Mouse (Mus musculus): Measurements from ENCODE around the gene Ikzf2. TPM values are rescaled to one million over a fixed set of nuclear protein-coding genes. Genes with fewer than 3 reads are reported as not detected.

The Ikzf2 gene
- polyA plus RNA-seq, 1 experiment from 2014 or later, result 4.2 TPM

GRCm38 (mm10) chr1:69656047-69656782, 30.8 kb downstream of the Ikzf2 start:
- no peak overlapping the region for H3K27ac ChIP-seq
- WGBS, result 52% methylated on average over 5 of the region's 5 CpGs

GRCm38 (mm10) chr1:69655368-69655767, 31.7 kb downstream of the Ikzf2 start:
- H3K36me3 ChIP-seq, result no peaks in the 10 kb centered on the region
- peaks cover 15% of the 10 kb centered on the region for H3K4me1 ChIP-seq
- H3K4me3 ChIP-seq, result no peak overlapping the region
- H3K27me3 ChIP-seq (ENCODE audit: insufficient read depth, poor library complexity, severe bottlenecking), result no peaks in the 10 kb centered on the region
- no peaks in the 10 kb centered on the region for H3K9me3 ChIP-seq
- no peak overlapping the region for H3K27ac ChIP-seq
- WGBS, result 83% methylated on average over 5 of the region's 5 CpGs
- no peak for DNase-seq (ENCODE audit: low spot score)

More at GRCm38 (mm10) chr1:69656047-69656782, 30.8 kb downstream of the Ikzf2 start:
- Histone ChIP-seq H3K27me3 (ENCODE audit: insufficient read depth, poor library complexity, severe bottlenecking) (no peaks in the 10 kb centered on the region), H3K36me3 (no peaks in the 10 kb centered on the region), H3K9me3 (no peaks in the 10 kb centered on the region), H3K4me1 (peaks cover 15% of the 10 kb centered on the region), H3K4me3 (no peak overlapping the region)
- DNase-seq (ENCODE audit: low spot score), result no peak

GRCm38 (mm10) chr1:69654955-69655354, 32.1 kb downstream of the Ikzf2 start:
- no peak overlapping the region for H3K4me3 ChIP-seq
- H3K27me3 ChIP-seq (ENCODE audit: insufficient read depth, poor library complexity, severe bottlenecking), result no peaks in the 10 kb centered on the region
- H3K9me3 ChIP-seq, result no peaks in the 10 kb centered on the region
- no peaks in the 10 kb centered on the region for H3K36me3 ChIP-seq
- no peak overlapping the region for H3K27ac ChIP-seq
- 79% methylated on average over 1 of the region's 1 CpGs for WGBS
- DNase-seq (ENCODE audit: low spot score), result no peak
- peaks cover 12% of the 10 kb centered on the region for H3K4me1 ChIP-seq

- 76% methylated on average over 2 of the region's 2 CpGs for WGBS
- H3K36me3 ChIP-seq, result no peaks in the 10 kb centered on the region
- no peak for DNase-seq (ENCODE audit: low spot score)
- no peaks in the 10 kb centered on the region for H3K27me3 ChIP-seq (ENCODE audit: insufficient read depth, poor library complexity, severe bottlenecking)
- H3K4me3 ChIP-seq, result no peak overlapping the region
- no peak overlapping the region for H3K27ac ChIP-seq
- peaks cover 8% of the 10 kb centered on the region; the same call in 1 of the 2 replicates for H3K4me1 ChIP-seq
- H3K9me3 ChIP-seq, result no peaks in the 10 kb centered on the region
Measured at GRCm38 (mm10) chr1:69653419-69653818, 33.6 kb downstream of the Ikzf2 start.

GRCm38 (mm10) chr1:69643138-69643537, 43.9 kb downstream of the Ikzf2 start:
- H3K36me3 ChIP-seq, result no peaks in the 10 kb centered on the region
- no peaks in the 10 kb centered on the region for H3K27me3 ChIP-seq (ENCODE audit: insufficient read depth, poor library complexity, severe bottlenecking)
- WGBS, result 74% methylated on average over 4 of the region's 4 CpGs
- no peaks in the 10 kb centered on the region for H3K4me1 ChIP-seq
- no peak for DNase-seq (ENCODE audit: low spot score)
- H3K4me3 ChIP-seq, result no peak overlapping the region
- no peaks in the 10 kb centered on the region for H3K9me3 ChIP-seq
- H3K27ac ChIP-seq, result no peak overlapping the region

- 81% methylated on average over 6 of the region's 6 CpGs for WGBS
- no peak overlapping the region for H3K27ac ChIP-seq
- no peaks in the 10 kb centered on the region for H3K36me3 ChIP-seq
- no peaks in the 10 kb centered on the region for H3K9me3 ChIP-seq
- H3K4me1 ChIP-seq, result no peaks in the 10 kb centered on the region
- no peaks in the 10 kb centered on the region for H3K27me3 ChIP-seq (ENCODE audit: insufficient read depth, poor library complexity, severe bottlenecking)
- no peak for DNase-seq (ENCODE audit: low spot score)
- no peak overlapping the region for H3K4me3 ChIP-seq
Measured at GRCm38 (mm10) chr1:69641986-69642385, 45.1 kb downstream of the Ikzf2 start.

GRCm38 (mm10) chr1:69638321-69638720, 48.7 kb downstream of the Ikzf2 start:
- Histone ChIP-seq H3K27me3 (ENCODE audit: insufficient read depth, poor library complexity, severe bottlenecking) (no peaks in the 10 kb centered on the region), H3K36me3 (no peaks in the 10 kb centered on the region)
- 72% methylated on average over 8 of the region's 8 CpGs for WGBS

GRCm38 (mm10) chr1:69637907-69638306, 49.1 kb downstream of the Ikzf2 start:
- H3K27ac ChIP-seq, result no peak overlapping the region
- no peaks in the 10 kb centered on the region for H3K27me3 ChIP-seq (ENCODE audit: insufficient read depth, poor library complexity, severe bottlenecking)
- H3K4me1 ChIP-seq, result no peaks in the 10 kb centered on the region
- no peaks in the 10 kb centered on the region for H3K36me3 ChIP-seq
- no peaks in the 10 kb centered on the region for H3K9me3 ChIP-seq
- DNase-seq (ENCODE audit: low spot score), result no peak
- H3K4me3 ChIP-seq, result no peak overlapping the region
- WGBS, result 64% methylated on average over 3 of the region's 3 CpGs

More at GRCm38 (mm10) chr1:69638321-69638720, 48.7 kb downstream of the Ikzf2 start:
- Histone ChIP-seq H3K27ac (no peak overlapping the region), H3K4me1 (no peaks in the 10 kb centered on the region), H3K4me3 (no peak overlapping the region), H3K9me3 (no peaks in the 10 kb centered on the region)
- no peak for DNase-seq (ENCODE audit: low spot score)

- Histone ChIP-seq H3K4me1 (no peaks in the 10 kb centered on the region), H3K9me3 (no peaks in the 10 kb centered on the region), H3K27ac (no peak overlapping the region), H3K27me3 (ENCODE audit: insufficient read depth, poor library complexity, severe bottlenecking) (no peaks in the 10 kb centered on the region), H3K4me3 (no peak overlapping the region), H3K36me3 (no peaks in the 10 kb centered on the region)
- no peak for DNase-seq (ENCODE audit: low spot score)
- WGBS, result 85% methylated on average over 2 of the region's 2 CpGs
Measured at GRCm38 (mm10) chr1:69634259-69634658, 52.8 kb downstream of the Ikzf2 start.

GRCm38 (mm10) chr1:69630508-69630907, 56.5 kb downstream of the Ikzf2 start:
- 70% methylated on average over 6 of the region's 6 CpGs for WGBS
- Histone ChIP-seq H3K27me3 (ENCODE audit: insufficient read depth, poor library complexity, severe bottlenecking) (no peaks in the 10 kb centered on the region), H3K4me3 (no peak overlapping the region), H3K9me3 (no peaks in the 10 kb centered on the region), H3K36me3 (no peaks in the 10 kb centered on the region), H3K27ac (no peak overlapping the region), H3K4me1 (no peaks in the 10 kb centered on the region)
- DNase-seq (ENCODE audit: low spot score), result no peak

- no peaks in the 10 kb centered on the region for H3K27me3 ChIP-seq (ENCODE audit: insufficient read depth, poor library complexity, severe bottlenecking)
- 81% methylated on average over 8 of the region's 8 CpGs for WGBS
- no peaks in the 10 kb centered on the region for H3K36me3 ChIP-seq
- no peaks in the 10 kb centered on the region for H3K9me3 ChIP-seq
- no peak for DNase-seq (ENCODE audit: low spot score)
- H3K4me1 ChIP-seq, result no peaks in the 10 kb centered on the region
- no peak overlapping the region for H3K27ac ChIP-seq
- H3K4me3 ChIP-seq, result no peak overlapping the region
Measured at GRCm38 (mm10) chr1:69629513-69629912, 57.5 kb downstream of the Ikzf2 start.

GRCm38 (mm10) chr1:69612076-69612475, 75.0 kb downstream of the Ikzf2 start:
- H3K27me3 ChIP-seq (ENCODE audit: insufficient read depth, poor library complexity, severe bottlenecking), result no peaks in the 10 kb centered on the region
- no peaks in the 10 kb centered on the region for H3K9me3 ChIP-seq
- H3K36me3 ChIP-seq, result no peaks in the 10 kb centered on the region
- 92% methylated on average over 5 of the region's 5 CpGs for WGBS
- DNase-seq (ENCODE audit: low spot score), result no peak
- no peak overlapping the region for H3K27ac ChIP-seq
- H3K4me3 ChIP-seq, result no peak overlapping the region
- peaks cover 4% of the 10 kb centered on the region; the same call in 1 of the 2 replicates for H3K4me1 ChIP-seq

- WGBS, result 69% methylated on average over 4 of the region's 4 CpGs
Measured at GRCm38 (mm10) chr1:69611204-69611725, 75.8 kb downstream of the Ikzf2 start.

More at GRCm38 (mm10) chr1:69611204-69611725, 75.8 kb downstream of the Ikzf2 start:
- no peak overlapping the region for H3K4me3 ChIP-seq
- H3K4me1 ChIP-seq, result peaks cover 4% of the 10 kb centered on the region; the same call in 1 of the 2 replicates
- H3K9me3 ChIP-seq, result no peaks in the 10 kb centered on the region
- H3K27ac ChIP-seq, result no peak overlapping the region
- no peaks in the 10 kb centered on the region for H3K27me3 ChIP-seq (ENCODE audit: insufficient read depth, poor library complexity, severe bottlenecking)
- no peak for DNase-seq (ENCODE audit: low spot score)
- H3K36me3 ChIP-seq, result no peaks in the 10 kb centered on the region
